Mouse (Mus musculus) G1E (cell line): ENCODE data around the gene Lmtk3. TPM values are rescaled to one million over a fixed set of nuclear protein-coding genes. Genes with fewer than 3 reads are reported as not detected.
A peak's percentile ranks its signal among the peaks of the same experiment; 100 is the strongest.

Source experiments
- ATAC-seq: 2 replicates; pipeline ENCODE4 v1.8.0; 2016; ENCODE audit warnings: mild to moderate bottlenecking; ENCODE audit not compliant: insufficient number of reproducible peaks, poor library complexity, low FRiP score, severe bottlenecking; ENCODE audit errors: extremely low read depth
- DNase-seq: peaks from one replicate; pipeline ENCODE4 v3.0.0; 2012; ENCODE audit warnings: low spot score
- H3K27me3 ChIP-seq: 2 replicates; pipeline ENCODE4 v1.6.1; 2012; ENCODE audit warnings: mild to moderate bottlenecking, low read length, inconsistent platforms; ENCODE audit not compliant: insufficient read depth
- H3K36me3 ChIP-seq: replicated peaks from 2 replicates; pipeline ENCODE3; 2012; ENCODE audit warnings: mild to moderate bottlenecking, inconsistent platforms
- H3K4me1 ChIP-seq: 2 replicates; pipeline ENCODE4 v1.6.1; 2012; ENCODE audit warnings: low read depth, low read length, inconsistent platforms, mixed read lengths; ENCODE audit not compliant: insufficient read depth
- H3K4me3 ChIP-seq: 2 replicates; pipeline ENCODE4 v1.5.1; 2012; ENCODE audit warnings: low read depth, mild to moderate bottlenecking, inconsistent platforms, low read length, moderate library complexity, mixed read lengths
- H3K9me3 ChIP-seq: replicated peaks from 2 replicates; pipeline ENCODE4 v1.6.1; 2012; ENCODE audit warnings: inconsistent platforms
- CTCF ChIP-seq: IDR thresholded peaks from 2 replicates; pipeline ENCODE4 v1.5.1; 2012; ENCODE audit warnings: low read depth, low read length, inconsistent platforms, mixed read lengths
- GATA1 ChIP-seq: IDR thresholded peaks from 2 replicates; pipeline ENCODE4 v1.6.1; 2012; ENCODE audit warnings: borderline replicate concordance, low read length, inconsistent platforms, mixed read lengths
- GATA2 ChIP-seq: IDR thresholded peaks from 2 replicates; pipeline ENCODE4 v1.6.1; 2012; ENCODE audit warnings: low read depth, low read length, inconsistent platforms, borderline replicate concordance
- POLR2AphosphoS5 ChIP-seq: IDR thresholded peaks from 2 replicates; pipeline ENCODE4 v1.6.1; 2012; ENCODE audit warnings: low read depth, low read length, inconsistent platforms; ENCODE audit not compliant: insufficient replicate concordance
- TAL1 ChIP-seq: conservative IDR thresholded peaks from 2 replicates; pipeline ENCODE4 v1.6.1; 2012; ENCODE audit warnings: low read depth, low read length, inconsistent platforms, mixed read lengths
- polyA plus RNA-seq: library from polyadenylated mRNA; stranded (reverse); fragments of >175 nt; gene quantifications from 2 replicates; pipeline ENCODE4 v1.2.3, GENCODE M21; 2012
- total RNA-seq, 2 experiments: library from RNA; stranded (forward) in 1 of 2; stranded (reverse) in 1 of 2; fragments of 200-1000 nt in 1 of 2; fragments of >200 nt in 1 of 2; fragmentation: Nextera tagmentation in 1 of 2; gene quantifications; 2 replicates each; pipeline ENCODE4 v1.2.3; 2014 to 2017

Lmtk3 gene
- total and polyA plus RNA-seq, 3 experiments, result 0.03 to 1.1 TPM; not detected in 1

GRCm38 (mm10) chr7:45794971-45795370 is 11.4 kb downstream of the Lmtk3 start:
- H3K4me3 ChIP-seq, result no peak overlapping the region
- peaks cover 22% of the 10 kb centered on the region for H3K4me1 ChIP-seq
- no peaks in the 10 kb centered on the region for H3K36me3 ChIP-seq
- no peaks in the 10 kb centered on the region for H3K9me3 ChIP-seq
- ATAC-seq, result no peak
- no peak for DNase-seq
- TF ChIP-seq CTCF (no peak), GATA2 (no peak), POLR2AphosphoS5 (no peak), TAL1 (no peak), GATA1 (no peak)
- peaks cover 35% of the 10 kb centered on the region for H3K27me3 ChIP-seq

- peak; percentile 8; the same call in 1 of the 2 replicates for ATAC-seq
- Histone ChIP-seq H3K9me3 (no peaks in the 10 kb centered on the region), H3K4me1 (peaks cover 30% of the 10 kb centered on the region), H3K36me3 (no peaks in the 10 kb centered on the region), H3K27me3 (peaks cover 37% of the 10 kb centered on the region), H3K4me3 (no peak overlapping the region)
- no peak for DNase-seq
- no peak for TF ChIP-seq POLR2AphosphoS5
- no peak for TF ChIP-seq TAL1
- no peak for TF ChIP-seq GATA1
- TF ChIP-seq CTCF, result no peak
- no peak for TF ChIP-seq GATA2
These were observed 13.4 kb downstream of the Lmtk3 start for GRCm38 (mm10) chr7:45796950-45797349.

GRCm38 (mm10) chr7:45797661-45798510 is 14.3 kb downstream of the Lmtk3 start:
- DNase-seq (no peak), ATAC-seq (no peak)
- Histone ChIP-seq H3K9me3 (no peaks in the 10 kb centered on the region), H3K4me1 (peaks cover 30% of the 10 kb centered on the region), H3K36me3 (no peaks in the 10 kb centered on the region), H3K27me3 (peaks cover 39% of the 10 kb centered on the region), H3K4me3 (peak overlapping the region; percentile 65; the same call in 1 of the 2 replicates)
- TF ChIP-seq CTCF, result no peak
- no peak for TF ChIP-seq TAL1
- no peak for TF ChIP-seq GATA2
- no peak for TF ChIP-seq GATA1
- TF ChIP-seq POLR2AphosphoS5, result no peak

- DNase-seq (no peak), ATAC-seq (no peak)
- H3K27me3 ChIP-seq, result peaks cover 40% of the 10 kb centered on the region
These were observed 14.9 kb downstream of the Lmtk3 start for GRCm38 (mm10) chr7:45798511-45798836.

GRCm38 (mm10) chr7:45798931-45799330 is 15.4 kb downstream of the Lmtk3 start:
- ATAC-seq (no peak), DNase-seq (no peak)
- no peaks in the 10 kb centered on the region for H3K36me3 ChIP-seq
- H3K4me3 ChIP-seq, result no peak overlapping the region
- no peaks in the 10 kb centered on the region for H3K9me3 ChIP-seq
- peaks cover 30% of the 10 kb centered on the region for H3K4me1 ChIP-seq
- TF ChIP-seq CTCF (no peak), POLR2AphosphoS5 (no peak), TAL1 (no peak), GATA1 (no peak)
- peaks cover 40% of the 10 kb centered on the region for H3K27me3 ChIP-seq

More at GRCm38 (mm10) chr7:45798511-45798836, 14.9 kb downstream of the Lmtk3 start:
- TF ChIP-seq GATA1 (no peak), CTCF (no peak), POLR2AphosphoS5 (no peak), GATA2 (no peak), TAL1 (no peak)
- Histone ChIP-seq H3K4me3 (peak overlapping the region; percentile 65; the same call in 1 of the 2 replicates), H3K4me1 (peaks cover 30% of the 10 kb centered on the region), H3K9me3 (no peaks in the 10 kb centered on the region), H3K36me3 (no peaks in the 10 kb centered on the region)

GRCm38 (mm10) chr7:45800001-45800400 is 16.5 kb downstream of the Lmtk3 start:
- no peaks in the 10 kb centered on the region for H3K36me3 ChIP-seq
- no peak for DNase-seq
- no peak overlapping the region for H3K4me3 ChIP-seq
- no peak for TF ChIP-seq CTCF
- TF ChIP-seq POLR2AphosphoS5, result no peak
- no peak for TF ChIP-seq GATA2
- no peak for TF ChIP-seq GATA1
- TF ChIP-seq TAL1, result no peak
- no peaks in the 10 kb centered on the region for H3K9me3 ChIP-seq
- H3K27me3 ChIP-seq, result peaks cover 36% of the 10 kb centered on the region
- H3K4me1 ChIP-seq, result peaks cover 30% of the 10 kb centered on the region
- no peak for ATAC-seq
